Mouse (Mus musculus): ENCODE data around the gene Klf13.
A peak's percentile ranks its signal among the peaks of the same experiment; 100 is the strongest.

GRCm38 (mm10) chr7:63938066-63938913 lies 425 bp downstream of the Klf13 start:
- TF ChIP-seq POLR2A (IDR thresholded peaks at IDR 0.05; ENCODE audit: extremely low read depth, insufficient read depth, low read length) (peak; percentile 64; the same call in 1 of the 2 replicates), CTCF (IDR thresholded peaks at IDR 0.05; ENCODE audit: extremely low read depth, insufficient read depth, low read length) (no peak)
